Mouse (Mus musculus) neutrophil, adult 83 days (primary cell): Measurements from ENCODE around the gene Fyb2. TPM values are rescaled to one million over a fixed set of nuclear protein-coding genes. Genes with fewer than 3 reads are reported as not detected.

Source experiments
- total RNA-seq, 2 experiments: library from RNA; stranded (reverse); gene quantifications; one replicate each; pipeline ENCODE4 v1.2.4; 2023

The Fyb2 gene
- total RNA-seq = not detected

DNA sequence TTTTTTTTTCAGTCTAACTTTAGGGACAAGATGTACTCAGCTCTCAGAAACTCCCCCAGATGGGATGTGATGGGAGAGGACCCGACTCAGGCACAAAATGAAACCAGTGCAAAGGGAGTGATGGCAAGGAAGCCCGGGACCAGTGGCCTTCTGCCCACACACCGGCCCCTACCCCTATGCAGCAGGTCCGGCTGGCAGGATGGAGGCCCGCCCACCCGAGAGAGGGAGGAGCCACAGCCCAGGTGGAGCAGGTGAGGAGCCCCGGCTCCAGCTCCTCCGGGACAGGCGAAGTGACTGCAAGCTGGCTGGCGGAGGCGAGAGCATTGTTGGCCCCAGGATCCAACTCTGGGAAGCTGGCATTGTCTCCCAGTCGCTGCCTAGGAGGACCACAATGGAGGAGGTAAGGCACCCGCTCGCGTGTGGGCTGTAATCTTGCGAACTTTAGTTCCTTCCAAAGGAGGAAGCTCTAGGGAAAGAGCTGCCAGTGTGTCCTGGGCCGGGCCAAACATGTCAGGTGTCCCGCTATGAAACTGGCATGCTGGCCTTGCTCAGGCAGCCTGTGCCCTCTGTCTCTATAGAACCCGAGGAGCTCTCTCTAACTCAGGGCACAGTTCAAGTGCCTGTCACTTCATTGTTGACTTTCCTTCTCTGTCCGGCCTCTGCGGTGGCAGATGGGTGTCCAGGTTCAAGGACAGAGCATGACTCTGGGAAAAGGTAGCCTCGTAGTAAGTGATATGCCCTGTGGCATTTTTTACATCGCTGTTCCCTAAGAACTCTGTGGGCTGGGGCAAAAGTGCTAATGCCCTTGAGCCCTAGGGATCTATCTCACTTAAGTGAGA lies at the start of gene Fyb2:
Gene Fyb2 (plus strand): TSS at position 166 of the 839 bp plus-strand sequence.

DNA sequence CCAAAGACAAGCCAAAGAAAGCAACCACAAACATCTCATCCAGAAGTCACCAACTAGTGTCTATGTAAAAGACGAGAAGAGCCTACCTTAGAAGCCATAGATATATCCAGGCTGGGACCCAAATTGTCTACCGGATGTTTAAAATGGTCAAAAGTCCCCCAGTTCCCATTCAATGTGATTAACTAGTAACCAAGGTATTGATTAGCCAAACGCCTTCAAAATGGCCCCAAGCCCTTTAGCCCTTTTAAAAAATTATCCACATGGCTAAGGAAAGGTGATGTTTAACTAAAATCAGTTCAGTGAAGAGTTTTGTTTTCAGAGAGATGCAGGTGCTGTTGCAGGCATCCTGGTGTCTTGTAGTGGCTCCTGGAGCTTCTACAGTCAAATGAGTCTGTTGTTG lies 36.9 kb upstream of the Fyb2 start, which contains the start of gene C8a:
Gene C8a (minus strand): TSS at position 76 of the 400 bp plus-strand sequence.

Other genes with a start within 250 kb of the Fyb2 start
- not detected for gene C8b, start 147.1 kb upstream of the Fyb2 start, total RNA-seq
- gene Gm17662, start 56.1 kb upstream of the Fyb2 start, total RNA-seq = not detected
- gene C8a, start 37.1 kb upstream of the Fyb2 start, total RNA-seq = not detected
- under 1 TPM; 0.07 to 0.13 TPM for gene Prkaa2, start 196.4 kb downstream of the Fyb2 start, total RNA-seq
- gene Plpp3, start 243.9 kb downstream of the Fyb2 start, total RNA-seq = under 1 TPM; 0.24 to 0.31 TPM